Mouse (Mus musculus) gastrocnemius, adult 8-10 months (tissue): Measurements from ENCODE around the gene Hoxa10. TPM values are rescaled to one million over a fixed set of nuclear protein-coding genes. Genes with fewer than 3 reads are reported as not detected.
A peak's percentile ranks its signal among the peaks of the same experiment; 100 is the strongest.

ENCODE experiments used
- DNase-seq, 2 experiments: peaks; one replicate each; pipeline ENCODE4 v3.0.0; 2022; ENCODE audit warnings: low spot score in 2 of 2
- total RNA-seq, 4 experiments: library from RNA; stranded (reverse); gene quantifications; 2 replicates each; pipeline ENCODE4 v1.2.4; 2022

Hoxa10 gene
- total RNA-seq, 4 experiments from 2014 or later = 14.5 to 15.2 (median 14.8) TPM

DNA sequence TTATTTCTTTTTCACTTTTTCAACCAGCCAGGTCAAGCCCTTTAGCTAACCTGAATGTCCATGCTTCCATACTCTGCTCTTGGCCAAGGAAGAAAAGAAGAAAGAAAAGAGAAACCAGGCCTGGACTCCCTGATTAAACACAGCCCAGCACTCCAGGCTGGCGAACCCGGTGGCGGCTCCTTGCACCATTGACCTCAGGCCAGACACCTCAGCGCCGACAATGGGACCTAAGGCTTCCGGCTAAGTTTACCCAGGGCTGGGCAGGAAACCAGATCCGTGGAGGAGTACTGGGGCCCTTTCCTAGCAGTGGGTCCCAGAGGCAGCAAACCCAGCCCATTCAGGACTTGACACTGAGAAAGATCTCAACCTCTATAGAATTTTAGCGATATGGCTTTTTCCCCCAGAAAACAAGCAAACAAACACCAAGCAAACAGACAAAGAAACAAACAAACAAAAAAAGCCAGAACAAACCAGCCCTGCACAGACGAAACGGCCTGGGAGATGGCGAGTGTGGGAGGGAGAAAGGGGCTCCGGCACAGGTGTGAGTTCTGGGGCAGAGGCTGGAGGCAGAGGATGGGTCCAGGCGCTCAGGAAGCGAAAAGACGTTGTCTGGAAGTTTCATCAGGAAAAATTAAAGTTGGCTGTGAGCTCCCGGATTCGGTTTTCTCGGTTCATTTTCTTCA is 8.6 kb downstream of the Hoxa10 start:
- peak in 1 of 2 experiments; percentile 27 for DNase-seq

DNA sequence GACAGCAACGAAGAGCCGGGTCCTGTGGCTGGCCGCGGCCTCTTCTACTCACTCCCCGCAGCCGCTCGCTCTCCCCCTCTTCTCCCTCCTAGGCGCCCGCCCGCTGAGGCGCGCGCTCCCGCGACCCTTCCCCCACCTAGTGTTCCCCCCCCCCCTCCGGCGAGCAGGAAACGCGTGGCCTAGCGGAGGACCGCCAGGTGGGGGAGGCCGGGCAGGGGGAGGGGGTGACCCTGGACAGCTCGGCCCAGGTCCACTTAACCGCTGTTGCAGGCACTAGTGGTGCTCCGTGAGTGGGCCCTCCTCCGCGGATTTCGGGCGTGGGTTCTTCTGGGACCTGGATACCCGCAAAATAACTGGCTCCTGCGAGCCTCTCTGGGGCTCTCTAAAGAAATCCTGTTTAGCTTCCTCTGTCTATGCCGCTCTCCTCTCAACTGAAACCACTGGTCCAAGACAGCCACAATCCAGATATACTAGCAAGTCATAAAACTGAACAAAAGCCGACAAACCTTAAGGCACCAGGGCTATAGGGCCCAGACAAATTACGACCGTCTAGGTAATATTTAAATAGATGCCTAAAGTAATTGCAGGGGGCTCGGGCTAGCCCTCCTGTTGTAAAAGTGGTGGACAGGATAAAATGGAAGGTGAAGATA is 10.0 kb downstream of the Hoxa10 start, which contains the start of gene Hoxa9:
Hoxa9 (minus strand) TSS at position 574 of the 650 bp plus-strand sequence.
- DNase-seq = no peak

GRCm38 (mm10) chr6:52229558-52230416 is 10.9 kb downstream of the Hoxa10 start:
- no peak for DNase-seq

DNA sequence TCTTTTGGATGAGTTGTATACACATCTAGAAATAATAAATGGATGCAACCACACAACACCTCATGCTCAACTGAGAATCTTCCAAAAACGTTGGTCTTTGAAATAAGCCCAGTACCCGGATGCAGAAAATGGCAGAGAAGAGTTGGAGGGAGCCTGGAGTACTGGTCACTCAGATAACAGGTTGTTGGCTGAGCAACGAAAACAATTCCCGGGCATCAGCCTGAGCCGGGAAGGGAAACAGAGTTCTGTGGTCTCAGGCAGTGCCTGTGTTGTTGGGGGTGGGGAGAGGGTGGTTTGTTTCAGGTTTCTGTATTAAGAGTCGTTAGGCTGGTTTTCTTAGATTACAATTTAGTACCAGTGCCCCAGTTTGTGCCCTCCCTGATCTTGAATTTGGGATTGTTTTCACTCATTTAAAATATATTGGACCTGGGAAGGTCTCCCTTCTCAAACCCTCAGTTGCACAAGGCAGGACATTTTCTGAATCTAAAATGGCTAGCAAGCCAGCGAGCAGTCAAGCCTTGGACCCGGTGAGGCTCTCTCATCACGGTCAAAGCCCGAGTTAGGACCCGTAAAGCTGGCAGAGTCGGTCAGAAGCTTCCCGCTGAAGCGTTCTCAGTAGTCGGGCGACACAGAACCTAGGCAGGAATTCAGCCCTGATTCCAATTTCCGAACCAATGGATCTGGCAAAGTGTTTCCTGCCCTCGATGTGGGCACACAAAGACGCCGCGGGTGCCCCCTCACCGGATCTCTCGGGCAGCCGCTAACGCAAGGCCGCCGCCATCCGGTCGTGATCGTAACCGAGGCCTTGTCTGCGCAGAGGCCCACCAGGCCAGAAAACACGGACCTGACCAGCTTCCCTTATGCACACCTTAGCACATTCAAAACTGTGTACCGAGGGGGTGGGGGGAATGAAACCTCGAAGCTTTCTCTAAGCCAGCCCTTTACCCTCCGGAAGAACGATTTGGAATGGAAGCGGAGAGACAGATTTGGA is 11.9 kb downstream of the Hoxa10 start:
- peak in 1 of 2 experiments; percentile 33 for DNase-seq

DNA sequence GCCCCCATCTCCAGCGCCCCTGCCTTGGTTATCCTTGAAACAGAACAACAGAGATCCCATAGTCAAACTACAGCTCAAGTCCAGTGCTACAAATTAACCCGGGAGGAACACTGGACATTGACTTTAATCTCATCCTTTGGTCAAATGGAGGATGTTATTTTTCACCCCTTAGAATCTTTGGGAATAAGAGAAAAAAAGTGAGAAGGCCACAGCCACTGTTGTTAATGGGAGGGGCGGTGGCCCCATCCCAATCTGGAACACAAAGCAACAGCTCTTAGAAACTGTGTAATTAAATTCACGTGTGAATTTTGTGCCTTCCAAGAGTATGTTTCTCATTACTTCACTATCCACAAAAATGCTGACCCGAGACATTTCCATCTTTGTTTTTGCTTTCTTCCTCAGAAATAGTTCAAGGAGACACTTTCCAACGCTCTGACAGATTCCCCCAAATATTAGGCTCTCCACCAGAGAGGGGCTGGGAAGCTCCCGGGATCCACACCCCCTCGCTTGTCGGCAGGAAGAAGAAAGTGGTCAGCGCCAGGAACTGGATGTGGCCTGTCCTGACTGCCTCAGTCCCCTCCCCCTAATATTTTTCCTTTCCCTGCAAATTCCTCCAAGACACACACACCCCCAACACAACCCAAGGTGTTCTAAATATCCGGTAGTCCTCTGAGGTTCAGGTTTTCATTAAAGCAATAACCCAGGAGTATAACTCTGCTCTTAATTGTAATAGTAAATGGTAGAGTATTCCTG is 13.0 kb downstream of the Hoxa10 start:
- DNase-seq = no peak

- DNase-seq = no peak
These were observed 13.9 kb downstream of the Hoxa10 start for GRCm38 (mm10) chr6:52226569-52227257.

- peak; percentile 75 to 89 for DNase-seq
These were observed 14.8 kb downstream of the Hoxa10 start for GRCm38 (mm10) chr6:52225612-52226568.

DNA sequence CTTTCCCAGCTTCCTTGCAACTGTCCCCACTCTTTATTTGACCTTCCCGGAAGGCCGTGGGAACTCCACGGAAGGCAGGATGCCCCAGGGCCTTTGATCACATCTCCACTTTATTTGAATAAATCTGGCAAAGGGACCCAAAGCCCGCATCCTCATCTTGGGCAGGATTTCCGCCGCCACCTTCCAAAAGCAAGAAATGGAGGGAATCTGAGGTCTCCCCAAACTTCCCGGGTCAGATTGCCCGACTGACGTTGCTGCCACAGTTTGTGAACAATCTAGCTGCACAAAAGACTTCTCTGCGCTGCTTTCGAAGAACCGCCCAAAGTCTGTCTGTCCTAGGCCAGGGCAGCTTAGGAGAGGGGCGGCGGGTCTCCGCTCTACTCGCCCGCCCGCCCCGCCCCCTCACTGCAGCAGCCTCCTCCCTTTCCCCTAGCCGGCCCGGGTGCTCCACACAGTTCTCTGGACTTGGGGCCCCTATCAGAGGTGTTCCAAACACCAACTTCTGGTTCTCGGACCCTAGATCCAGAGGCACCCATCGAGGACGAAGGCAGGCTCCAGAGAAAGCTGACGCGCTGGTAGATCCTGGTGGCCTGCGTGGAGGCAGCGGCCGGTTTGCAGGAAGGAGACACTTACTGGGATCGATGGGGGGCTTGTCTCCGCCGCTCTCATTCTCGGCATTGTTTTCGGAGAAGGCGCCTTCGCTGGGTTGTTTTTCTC is 15.6 kb downstream of the Hoxa10 start:
- no peak for DNase-seq

DNA sequence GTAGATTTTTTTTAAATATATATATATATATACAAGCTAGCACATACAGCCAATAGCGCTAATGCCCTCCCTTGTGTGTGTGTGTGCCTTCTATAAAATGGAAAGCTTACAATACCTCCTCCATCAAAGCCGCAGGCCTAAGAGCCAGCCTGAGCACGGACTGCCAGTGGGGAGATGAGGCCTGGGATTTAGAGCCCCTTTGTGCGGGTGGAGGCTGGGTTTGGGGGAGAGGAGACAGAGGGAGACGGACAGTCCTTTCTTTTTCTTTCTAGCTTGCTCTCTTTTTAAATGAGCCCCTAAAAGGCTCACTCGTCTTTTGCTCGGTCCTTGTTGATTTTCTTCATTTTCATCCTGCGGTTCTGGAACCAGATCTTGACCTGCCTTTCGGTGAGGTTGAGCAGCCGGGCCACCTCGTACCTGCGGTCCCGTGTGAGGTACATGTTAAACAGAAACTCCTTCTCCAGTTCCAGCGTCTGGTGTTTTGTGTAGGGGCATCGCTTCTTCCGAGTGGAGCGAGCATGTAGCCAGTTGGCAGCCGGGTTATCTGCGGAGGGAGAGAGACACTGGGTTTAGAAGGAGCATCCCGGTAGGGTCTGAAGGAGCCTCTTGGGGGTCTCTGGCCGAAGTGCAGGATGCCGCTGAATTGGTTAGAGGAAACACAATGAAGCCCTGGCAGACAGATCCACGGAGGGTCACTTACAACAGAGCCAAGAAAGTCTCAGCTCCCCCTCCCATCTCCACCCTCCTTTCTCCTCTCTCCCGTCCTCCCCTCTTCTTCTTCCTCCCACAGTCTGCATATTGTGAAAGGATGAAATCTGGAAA is 16.5 kb downstream of the Hoxa10 start:
- DNase-seq = no peak

DNA sequence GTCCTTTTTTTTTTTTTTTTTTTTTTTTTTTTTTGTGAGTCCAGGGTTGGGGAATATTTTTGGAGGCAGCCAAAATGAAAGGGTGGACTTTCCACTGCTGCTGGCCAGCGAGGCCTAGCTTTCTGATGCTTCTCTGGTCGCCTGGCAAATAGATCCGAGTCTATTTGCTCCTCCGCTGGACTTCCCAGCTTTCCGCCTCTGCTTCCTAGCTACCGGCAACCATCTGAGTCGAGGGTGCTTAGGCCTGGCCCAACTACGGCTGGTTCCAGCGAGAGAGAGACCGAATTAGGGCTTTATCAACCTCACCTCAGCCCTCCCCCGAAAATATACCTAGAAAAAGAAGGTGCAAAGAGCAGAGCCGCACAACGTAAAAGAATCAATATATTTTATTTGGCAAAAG is 17.9 kb downstream of the Hoxa10 start:
- no peak for DNase-seq

GRCm38 (mm10) chr6:52221993-52222685 is 18.5 kb downstream of the Hoxa10 start:
- no peak for DNase-seq

- DNase-seq = peak; percentile 92
These were observed 19.2 kb downstream of the Hoxa10 start, which contains the start of gene Hoxa7 for GRCm38 (mm10) chr6:52221337-52221992. TSS of gene Hoxa7 (minus strand) at chr6:52221854.

- DNase-seq = no peak
These were observed 19.8 kb downstream of the Hoxa10 start for GRCm38 (mm10) chr6:52220865-52221310.

DNA sequence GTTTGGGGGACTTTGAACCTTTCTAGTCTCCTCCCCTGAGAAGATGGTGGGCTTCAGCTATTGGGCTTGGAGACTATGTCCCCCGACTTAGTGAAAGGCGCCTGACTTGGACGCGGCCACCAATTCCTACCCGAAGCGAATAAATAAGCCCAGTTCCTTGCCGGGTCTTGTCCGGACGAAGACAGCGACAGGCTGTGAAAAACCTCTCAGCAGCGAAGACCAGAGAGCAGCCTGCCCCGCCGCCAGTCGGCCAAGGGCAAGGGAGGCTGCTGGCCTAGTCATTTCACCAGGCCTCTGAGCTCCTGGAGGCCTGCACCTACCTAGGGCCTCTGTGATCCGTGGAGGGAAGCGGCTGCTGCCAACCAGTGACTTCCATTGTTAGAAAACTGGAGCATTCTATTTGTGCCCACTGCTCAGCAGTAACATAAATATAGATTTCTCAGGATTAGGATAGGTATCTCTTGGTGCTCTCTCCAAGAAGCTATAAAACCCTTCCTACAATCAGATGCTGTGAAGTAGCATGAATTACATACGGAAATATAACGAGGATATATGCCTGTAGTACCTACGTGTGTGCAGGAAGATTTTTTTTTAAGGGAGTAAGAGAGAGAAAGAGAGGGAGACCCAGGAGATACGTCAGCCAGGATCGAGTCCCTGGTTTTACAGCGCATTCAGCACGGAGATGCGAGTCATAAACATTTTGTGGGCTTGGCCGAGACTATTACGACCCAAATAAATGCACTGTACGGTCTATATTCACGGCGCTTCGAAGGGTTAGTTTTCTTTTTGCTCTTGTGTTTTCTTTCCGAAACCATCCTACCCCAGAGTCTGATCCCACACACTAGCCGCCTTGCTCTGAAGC is 20.4 kb downstream of the Hoxa10 start:
- DNase-seq = no peak
